Mouse (Mus musculus): ENCODE results near the gene Raver2. TPM values are rescaled to one million over a fixed set of nuclear protein-coding genes. Genes with fewer than 3 reads are reported as not detected.

Raver2 gene
- total and polyA plus RNA-seq, 3 experiments = 0.04 TPM; not detected in 2

GRCm38 (mm10) chr4:101062146-101062545, 6.6 kb upstream of the Raver2 start:
- peaks cover 6% of the 10 kb centered on the region for H3K9me3 ChIP-seq (replicated peaks; ENCODE audit: low read length)
- dilution Hi-C loops (cut with MboI; ENCODE audit: extremely low pct_ligation_motif_present, extremely low pct_unique_long_range_greater_than_20kb, low sequenced_read_pairs) = no loop called here
- in situ Hi-C loops (cut with MboI; ENCODE audit: low pct_ligation_motif_present, low pct_unique_long_range_greater_than_20kb, low sequenced_read_pairs) = no loop called here
- H3K27ac ChIP-seq (ENCODE audit: insufficient read depth, low read depth) = no peak overlapping the region
- no peak overlapping the region for H3K4me2 ChIP-seq (ENCODE audit: insufficient read depth, low read depth, poor library complexity, severe bottlenecking)
- H3K4me3 ChIP-seq (replicated peaks in 1 of 3; ENCODE audit: low read depth in 2 of 3, low read length in 2 of 3, poor library complexity in 1 of 3) = no peak overlapping the region
- H3K79me2 ChIP-seq (replicated peaks; ENCODE audit: control insufficient read depth, extremely low read depth, insufficient read depth, poor library complexity, severe bottlenecking) = no peaks in the 10 kb centered on the region
- TF ChIP-seq RCOR1 (conservative IDR thresholded peaks at IDR 0.05; ENCODE audit: low read depth, low read length) (no peak), MAZ (IDR thresholded peaks at IDR 0.05; ENCODE audit: low read depth, low read length) (no peak), TBP (conservative IDR thresholded peaks at IDR 0.05; ENCODE audit: low read depth, low read length) (no peak), ZMIZ1 (IDR thresholded peaks at IDR 0.05; ENCODE audit: low read depth, low read length) (no peak), PAX5 (IDR thresholded peaks at IDR 0.05; ENCODE audit: low read length) (no peak)
- no peaks in the 10 kb centered on the region for H3K4me1 ChIP-seq (ENCODE audit: control insufficient read depth in 1 of 2, insufficient read depth in 2 of 2)
- no peak overlapping the region for H3K9ac ChIP-seq (ENCODE audit: insufficient read depth, low read depth)
- DNase-seq (ENCODE audit: extremely low read depth) = no peak
- no peaks in the 10 kb centered on the region for H3K36me3 ChIP-seq (replicated peaks in 1 of 2; ENCODE audit: control insufficient read depth in 1 of 2, insufficient read depth in 1 of 2, low read length in 1 of 2)
- no peaks in the 10 kb centered on the region for H3K27me3 ChIP-seq (replicated peaks)

- peaks cover 5% of the 10 kb centered on the region for H3K9me3 ChIP-seq (replicated peaks; ENCODE audit: low read length)
- in situ Hi-C loops (cut with MboI; ENCODE audit: low pct_ligation_motif_present, low pct_unique_long_range_greater_than_20kb, low sequenced_read_pairs) = no loop called here
- no peak overlapping the region for H3K27ac ChIP-seq (ENCODE audit: insufficient read depth, low read depth)
- H3K36me3 ChIP-seq (replicated peaks in 1 of 2; ENCODE audit: control insufficient read depth in 1 of 2, insufficient read depth in 1 of 2, low read length in 1 of 2) = no peaks in the 10 kb centered on the region
- no peaks in the 10 kb centered on the region for H3K27me3 ChIP-seq (replicated peaks)
- TF ChIP-seq PAX5 (IDR thresholded peaks at IDR 0.05; ENCODE audit: low read length) (no peak), E2F4 (IDR thresholded peaks at IDR 0.05; ENCODE audit: insufficient replicate concordance, low read depth, low read length) (no peak), ZNF384 (IDR thresholded peaks at IDR 0.05; ENCODE audit: low read depth, low read length) (no peak), NRF1 (IDR thresholded peaks at IDR 0.05; ENCODE audit: low read depth, low read length) (no peak), NELFE (IDR thresholded peaks at IDR 0.05; ENCODE audit: low read depth, low read length) (no peak), TBP (conservative IDR thresholded peaks at IDR 0.05; ENCODE audit: low read depth, low read length) (no peak), USF1 (IDR thresholded peaks at IDR 0.05; ENCODE audit: low read depth, low read length) (no peak), JUND (conservative IDR thresholded peaks at IDR 0.05; ENCODE audit: low read depth, low read length) (no peak), IRF4 (IDR thresholded peaks at IDR 0.05; ENCODE audit: low read depth, low read length) (no peak)
- no peak overlapping the region for H3K9ac ChIP-seq (ENCODE audit: insufficient read depth, low read depth)
- no peak overlapping the region for H3K4me2 ChIP-seq (ENCODE audit: insufficient read depth, low read depth, poor library complexity, severe bottlenecking)
- H3K79me2 ChIP-seq (replicated peaks; ENCODE audit: control insufficient read depth, extremely low read depth, insufficient read depth, poor library complexity, severe bottlenecking) = no peaks in the 10 kb centered on the region
- peaks cover 0 to 10% of the 10 kb centered on the region in 2 experiments; a peak in 2 of 4 replicates for H3K4me1 ChIP-seq (ENCODE audit: control insufficient read depth in 1 of 2, insufficient read depth in 2 of 2)
- dilution Hi-C loops (cut with MboI; ENCODE audit: extremely low pct_ligation_motif_present, extremely low pct_unique_long_range_greater_than_20kb, low sequenced_read_pairs) = no loop called here
- DNase-seq (ENCODE audit: extremely low read depth) = no peak
- H3K4me3 ChIP-seq (replicated peaks in 1 of 3; ENCODE audit: low read depth in 2 of 3, low read length in 2 of 3, poor library complexity in 1 of 3) = no peak overlapping the region
These were observed 2.4 kb upstream of the Raver2 start for GRCm38 (mm10) chr4:101066401-101066800.
